Mouse (Mus musculus): ENCODE measurements at regions not wholly inside any gene's neighbourhood (a gene's known extent, or its start where the extent isn't known, plus 50 kb on each side); places are given as distances from the start of the nearest gene placed in this dataset.

GRCm38 (mm10) chr13:44363016-44363415 lies 366.3 kb upstream of the Jarid2 start:
- DNase-seq, result no peak

DNA sequence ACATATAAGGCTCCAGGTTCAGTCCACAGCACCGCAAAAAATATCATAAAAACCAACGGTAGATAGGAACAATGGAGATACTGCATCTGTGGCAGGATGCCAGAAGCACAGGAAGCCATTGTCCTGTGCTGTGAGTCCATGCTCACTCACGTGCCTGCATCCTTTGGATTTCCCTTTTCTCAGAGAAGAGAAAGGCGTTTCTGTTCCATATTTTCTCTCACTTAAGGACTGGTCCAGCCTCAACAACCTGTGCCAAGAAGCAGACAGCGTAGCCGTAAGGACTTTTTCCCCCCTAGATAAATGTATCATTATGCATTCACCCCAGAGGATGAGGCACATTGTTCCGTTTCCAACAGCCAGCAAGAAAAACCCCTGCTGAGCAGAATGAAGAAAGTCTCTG lies 360.0 kb upstream of the Jarid2 start:
- DNase-seq, result no peak

- no peak for DNase-seq
These were observed 356.9 kb upstream of the Jarid2 start for GRCm38 (mm10) chr13:44372361-44372877.

DNA sequence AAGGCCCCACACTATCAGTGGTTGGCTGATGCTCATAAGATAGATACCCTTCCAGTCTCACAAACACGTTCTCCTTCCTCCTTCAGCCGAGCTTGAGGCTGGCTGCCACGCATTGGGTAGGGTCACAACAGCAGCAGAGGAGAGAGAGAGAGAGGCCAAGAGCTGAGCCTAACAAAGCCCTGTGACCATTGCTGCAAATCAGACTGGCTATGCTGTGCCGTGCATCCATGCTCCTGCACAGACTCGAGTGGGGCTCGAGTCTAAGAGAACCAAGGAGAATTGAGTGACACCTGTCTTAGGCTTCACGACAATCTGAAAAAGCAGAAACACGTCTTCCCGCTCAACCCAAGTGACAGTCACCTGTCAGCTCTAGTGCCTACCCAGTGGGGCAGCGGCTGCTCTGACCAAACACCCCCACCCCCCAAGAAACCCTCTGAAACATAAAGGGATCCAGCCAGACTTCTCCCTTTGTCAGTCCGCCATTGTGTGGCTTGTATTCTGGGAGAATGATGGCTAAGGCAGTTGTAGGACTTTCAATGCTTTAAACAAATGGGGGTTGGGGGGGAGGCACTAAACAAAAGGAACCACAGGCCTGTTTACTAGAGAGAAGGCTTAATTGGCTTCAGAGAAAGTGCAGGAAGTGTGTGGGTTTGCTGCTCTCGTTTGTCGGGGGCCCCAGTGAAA lies 353.7 kb upstream of the Jarid2 start:
- DNase-seq, result no peak

GRCm38 (mm10) chr13:44376160-44376488 lies 353.1 kb upstream of the Jarid2 start:
- DNase-seq, result no peak

DNA sequence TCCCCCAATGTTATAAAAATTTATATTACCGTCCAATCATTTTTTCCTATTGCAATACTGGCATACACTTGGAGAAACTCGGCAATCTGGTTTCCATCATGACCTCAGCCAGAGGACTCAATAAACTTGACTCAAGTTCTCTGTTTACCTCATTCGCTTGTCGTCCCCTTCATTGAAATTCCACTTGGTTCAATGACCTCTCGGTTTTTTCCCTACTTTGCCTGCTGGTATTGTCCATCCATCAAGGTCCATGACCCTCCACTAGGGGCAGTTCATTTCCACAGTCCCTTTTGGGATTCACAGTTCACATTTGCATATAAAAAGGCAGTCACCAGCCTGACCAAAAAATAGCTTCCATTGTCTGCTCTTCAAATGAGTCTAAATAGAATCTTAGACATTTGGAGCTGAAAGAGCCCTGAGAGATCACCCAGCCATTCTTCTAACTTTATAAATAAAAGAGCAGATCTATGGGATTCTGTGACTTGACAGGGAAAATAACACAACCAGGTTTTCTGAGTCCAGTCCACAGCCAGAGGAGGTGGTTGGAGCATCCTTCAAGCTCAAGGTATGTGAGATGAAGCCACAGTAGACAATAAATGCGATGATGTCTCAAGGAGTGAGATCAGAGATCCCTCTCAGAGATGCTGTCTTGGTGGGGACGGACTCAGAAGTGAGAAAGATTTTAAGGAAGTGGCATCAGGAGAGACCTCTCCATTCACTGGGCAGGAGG lies 347.4 kb upstream of the Jarid2 start:
- DNase-seq, result no peak

GRCm38 (mm10) chr13:44383322-44383721 lies 346.0 kb upstream of the Jarid2 start:
- DNase-seq, result peak; percentile 40

DNA sequence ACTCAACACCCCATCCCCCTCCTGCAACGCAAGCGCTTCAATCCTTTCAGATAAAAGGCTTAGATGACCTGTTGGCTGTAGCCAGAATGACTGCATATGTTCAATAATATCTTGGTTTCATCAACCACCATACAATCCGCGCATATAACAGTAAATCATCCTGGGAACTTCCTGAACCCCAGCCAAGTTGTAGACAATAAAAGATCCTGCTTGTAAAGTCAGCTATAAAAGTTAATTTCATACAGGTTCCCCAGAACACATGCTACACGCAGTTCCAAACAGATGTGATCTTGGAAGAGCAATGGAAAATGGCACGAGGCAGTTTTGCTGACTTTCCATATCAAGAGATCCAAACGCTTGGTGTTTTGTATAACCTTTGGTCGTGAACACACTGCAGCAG lies 342.5 kb upstream of the Jarid2 start:
- no peak for DNase-seq

- no peak for DNase-seq
These were observed 339.6 kb upstream of the Jarid2 start for GRCm38 (mm10) chr13:44389696-44390095.

- no peak for DNase-seq
These were observed 338.4 kb upstream of the Jarid2 start for GRCm38 (mm10) chr13:44390666-44391390.

DNA sequence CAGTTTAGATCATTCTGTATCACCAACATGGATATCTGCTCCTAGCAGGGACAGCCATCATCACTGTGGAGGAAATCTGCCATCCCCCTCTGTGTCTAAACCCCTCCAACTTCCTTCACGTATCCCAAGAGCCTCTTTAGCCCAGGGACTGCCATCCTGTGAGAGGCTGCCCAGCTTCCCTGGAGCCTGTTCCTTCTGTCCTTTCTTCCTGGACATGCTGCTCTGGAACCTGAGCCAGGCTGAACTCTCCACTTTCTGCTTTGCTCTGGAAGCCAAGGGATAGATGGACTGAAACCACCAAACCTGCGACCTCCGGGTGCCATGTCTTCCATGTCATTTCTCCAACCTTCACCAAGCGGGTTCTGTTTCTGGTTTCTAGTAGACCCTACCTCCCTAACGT lies 335.3 kb upstream of the Jarid2 start:
- no peak for DNase-seq

DNA sequence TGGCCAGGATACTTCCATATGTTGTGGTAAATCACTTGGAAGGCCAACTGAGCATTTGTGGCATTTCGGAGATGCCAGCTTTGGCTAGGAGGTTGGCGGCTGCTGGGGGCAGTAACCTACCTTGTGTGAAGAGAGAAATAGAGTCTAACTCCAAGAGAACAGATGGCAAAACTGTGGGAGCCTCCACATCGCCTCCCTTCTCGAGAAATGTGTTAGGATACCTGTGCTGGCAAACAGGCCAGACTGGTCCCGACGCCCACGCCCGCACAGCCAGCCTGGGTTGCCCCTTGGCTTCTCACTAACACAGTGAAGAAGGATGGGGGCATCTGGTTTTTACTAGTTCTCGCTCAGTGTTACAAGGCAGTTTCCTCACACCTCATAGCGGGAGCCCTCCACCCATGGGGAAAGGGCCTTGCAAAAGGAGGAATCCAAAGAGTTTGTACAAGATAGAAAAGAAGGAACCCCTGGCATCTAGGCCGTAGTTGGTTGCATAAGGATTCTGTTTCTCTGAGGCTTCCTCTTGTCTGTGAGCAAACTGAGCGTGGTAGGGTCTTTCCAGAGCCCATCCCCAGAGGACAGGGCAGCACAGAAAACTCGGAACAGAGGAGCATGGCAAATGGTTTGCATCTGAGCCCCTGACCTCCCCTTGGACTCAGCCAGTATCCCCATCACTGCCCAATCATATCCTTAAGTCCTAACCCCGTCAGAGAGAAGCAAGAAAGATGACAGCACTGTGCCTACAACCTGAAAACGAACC lies 330.5 kb upstream of the Jarid2 start:
- peak; percentile 32 for DNase-seq

DNA sequence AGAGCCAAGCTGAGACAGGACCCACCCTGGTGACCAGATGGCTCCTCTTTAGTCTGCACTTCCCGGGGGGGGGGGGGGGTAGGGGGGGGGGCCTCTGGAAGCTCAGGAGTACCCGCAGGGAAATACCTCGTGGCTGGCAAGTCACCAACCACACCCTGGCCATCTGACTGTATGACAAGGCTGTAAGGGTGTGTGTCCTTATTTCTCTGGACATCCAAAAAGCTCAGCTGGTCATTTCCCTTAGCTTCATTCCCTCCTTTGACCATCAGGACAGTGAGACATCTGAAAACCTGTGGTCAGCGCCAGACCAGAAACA lies 329.9 kb upstream of the Jarid2 start:
- no peak for DNase-seq

DNA sequence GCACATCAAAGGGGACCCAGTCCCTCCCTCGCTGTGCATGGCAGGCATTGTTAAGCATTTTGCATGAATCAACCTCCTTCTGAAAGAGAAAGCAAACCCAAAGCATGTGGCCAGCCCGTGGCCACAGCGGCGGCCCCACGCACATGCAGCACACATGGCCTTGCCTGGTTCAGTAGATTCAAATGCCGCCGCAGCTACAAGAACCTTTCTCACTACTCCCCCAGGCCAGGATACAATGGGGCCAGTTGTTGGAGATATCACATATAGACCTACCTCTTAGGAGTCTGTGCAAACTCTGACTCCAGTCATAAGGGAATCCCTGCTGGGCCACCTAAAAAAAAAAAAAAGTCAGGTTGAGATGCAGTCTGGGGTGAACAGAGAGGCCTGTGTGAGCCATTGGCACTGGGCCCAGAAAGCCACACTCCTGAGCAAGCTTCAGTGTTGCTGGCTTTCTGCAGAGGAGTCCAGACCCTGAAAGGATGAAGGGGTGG lies 329.4 kb upstream of the Jarid2 start:
- no peak for DNase-seq

DNA sequence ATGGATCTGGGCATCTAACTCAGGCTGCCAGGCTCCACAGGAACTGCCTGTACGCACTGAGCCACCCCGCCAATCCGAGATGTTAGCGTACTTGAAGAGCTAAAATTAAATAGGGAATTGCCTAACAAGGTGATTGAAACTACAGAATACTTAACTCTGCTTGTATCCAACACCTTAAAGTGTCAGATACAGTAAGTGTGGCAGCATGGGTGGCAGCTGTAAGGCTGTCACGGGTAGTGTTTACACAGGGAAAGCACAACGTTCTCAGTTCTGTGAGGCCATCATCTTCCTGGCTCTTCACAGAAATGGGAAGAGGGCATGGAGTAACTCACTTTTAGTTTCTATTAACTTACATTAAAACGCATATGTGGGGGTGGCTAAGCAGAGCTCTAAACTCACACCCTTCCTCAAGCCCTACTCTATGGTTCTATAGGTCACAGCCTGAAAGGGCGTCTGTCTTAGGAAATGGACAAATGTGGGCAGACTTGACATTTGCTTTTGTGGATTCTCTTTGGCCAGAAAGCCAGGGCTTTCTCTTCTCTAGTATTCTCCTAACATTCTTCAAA lies 325.2 kb upstream of the Jarid2 start:
- DNase-seq, result no peak

DNA sequence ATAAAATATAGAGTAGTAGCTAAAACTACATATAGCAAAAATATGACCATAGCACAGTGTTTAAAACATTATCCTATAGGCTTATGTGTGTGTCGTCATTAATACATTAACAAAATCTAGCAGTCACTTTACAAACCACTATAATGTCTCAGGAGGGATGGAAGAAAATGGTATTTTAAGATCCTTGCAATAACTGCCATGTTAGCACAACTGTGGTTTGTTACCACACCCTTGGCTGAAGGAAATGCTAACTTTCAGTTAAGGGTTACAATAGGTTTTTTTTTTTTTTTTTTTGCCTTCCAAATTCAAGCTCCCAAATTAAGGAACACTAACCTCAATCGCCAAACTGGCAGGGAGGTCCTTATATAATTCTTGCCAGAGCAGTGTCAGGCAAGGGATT lies 322.0 kb upstream of the Jarid2 start:
- DNase-seq, result no peak

DNA sequence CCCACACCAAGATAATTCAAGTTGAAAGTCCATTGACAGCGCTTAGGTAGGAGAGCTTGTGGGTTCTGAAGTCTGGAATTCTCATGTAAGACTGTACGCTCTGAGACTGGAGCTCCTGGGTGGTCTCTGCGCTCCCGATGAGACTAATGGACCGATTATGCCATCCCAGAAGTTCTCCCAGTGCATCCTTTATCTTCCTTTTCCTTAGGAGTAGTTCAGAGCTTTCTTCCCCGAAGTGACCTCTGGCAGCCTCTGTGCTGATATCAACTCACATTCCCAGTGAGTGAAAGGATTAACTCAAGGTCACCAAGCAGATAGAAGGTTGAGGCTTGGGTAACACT lies 320.7 kb upstream of the Jarid2 start:
- no peak for DNase-seq

- DNase-seq, result no peak
These were observed 320.1 kb upstream of the Jarid2 start for GRCm38 (mm10) chr13:44408960-44409719.

DNA sequence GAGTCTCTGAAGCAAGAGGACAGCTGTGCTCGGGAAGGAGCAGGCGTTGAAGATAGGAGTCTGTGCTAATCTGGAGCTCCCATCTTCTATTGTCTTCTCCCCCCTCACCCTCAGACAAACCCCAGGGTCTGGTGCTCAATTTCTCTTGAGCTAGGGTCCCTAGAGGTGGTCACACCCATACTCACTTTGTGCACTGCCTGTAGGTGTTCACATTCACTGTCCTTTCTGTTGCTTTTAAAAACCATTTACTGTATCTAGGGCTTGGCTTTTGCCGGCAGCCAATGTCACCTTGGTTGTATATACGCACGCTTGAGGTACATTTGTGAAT lies 319.6 kb upstream of the Jarid2 start:
- no peak for DNase-seq

- no peak for DNase-seq
These were observed 317.3 kb upstream of the Jarid2 start for GRCm38 (mm10) chr13:44411781-44412496.

- DNase-seq, result no peak
These were observed 316.0 kb upstream of the Jarid2 start for GRCm38 (mm10) chr13:44413305-44413704.

DNA sequence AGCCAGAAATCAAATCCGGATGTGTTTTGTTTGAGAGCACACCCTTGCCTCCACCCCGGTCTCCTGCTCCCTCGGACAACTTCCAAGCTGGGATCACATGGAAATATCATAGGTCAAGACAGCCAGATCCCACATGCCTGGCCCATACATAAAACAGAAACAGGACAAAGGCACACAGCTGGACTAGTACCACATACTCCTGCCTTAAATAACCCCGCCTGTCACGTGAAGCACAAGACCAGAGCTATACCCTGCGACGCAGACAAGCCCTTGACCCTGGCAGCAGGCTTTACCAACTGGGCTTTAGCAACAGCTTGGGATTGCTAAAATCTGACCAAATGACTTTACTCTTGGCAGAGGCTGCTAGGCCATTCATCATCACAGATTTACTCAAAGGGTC lies 313.3 kb upstream of the Jarid2 start:
- DNase-seq, result no peak
